Mouse (Mus musculus) right cerebral cortex, postnatal 14 days (tissue): ENCODE data around the gene Pik3c2b.

Experiments used
- DNase-seq: peaks from one replicate; pipeline ENCODE4 v3.0.0; 2022

The Pik3c2b gene

DNA sequence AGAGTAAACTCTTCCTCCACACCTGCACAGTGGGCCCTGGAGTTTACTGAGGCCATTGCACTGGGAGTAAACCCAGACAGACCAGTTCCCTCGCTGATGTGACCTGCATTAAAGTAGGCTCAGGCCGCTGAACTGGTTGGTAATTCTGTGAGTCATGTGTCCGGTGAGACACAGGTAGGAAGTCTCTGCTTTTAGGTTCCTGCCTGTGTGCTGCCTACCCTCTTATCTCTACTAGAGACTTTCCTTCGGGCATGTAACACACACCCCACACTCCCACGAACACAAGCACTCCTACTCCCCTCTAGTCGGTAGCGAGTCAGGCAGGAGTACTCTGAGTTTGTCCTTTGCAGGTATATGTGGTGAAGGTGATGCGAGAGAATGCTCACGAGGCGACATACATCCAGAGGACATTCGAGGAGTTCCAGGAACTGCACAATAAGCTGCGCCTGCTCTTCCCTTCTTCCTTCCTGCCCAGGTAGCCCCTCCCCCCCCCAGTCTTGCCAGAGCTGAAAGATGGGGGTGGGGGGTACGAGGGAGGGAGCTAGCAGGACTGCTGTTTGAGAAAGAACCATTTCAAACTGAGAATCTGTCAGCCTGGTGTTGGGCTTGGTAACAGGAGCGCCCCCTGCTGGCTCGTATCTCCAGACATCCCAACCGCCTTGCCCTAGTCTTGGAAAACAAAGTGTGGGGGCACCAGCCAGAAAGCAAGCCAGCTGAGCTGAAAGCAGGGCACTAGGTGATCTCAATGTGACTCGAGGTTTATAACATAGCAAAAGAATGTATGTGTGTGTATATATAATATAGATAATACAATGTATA lies 55.7 kb downstream of the Pik3c2b start:
- peak; percentile 82 for DNase-seq

DNA sequence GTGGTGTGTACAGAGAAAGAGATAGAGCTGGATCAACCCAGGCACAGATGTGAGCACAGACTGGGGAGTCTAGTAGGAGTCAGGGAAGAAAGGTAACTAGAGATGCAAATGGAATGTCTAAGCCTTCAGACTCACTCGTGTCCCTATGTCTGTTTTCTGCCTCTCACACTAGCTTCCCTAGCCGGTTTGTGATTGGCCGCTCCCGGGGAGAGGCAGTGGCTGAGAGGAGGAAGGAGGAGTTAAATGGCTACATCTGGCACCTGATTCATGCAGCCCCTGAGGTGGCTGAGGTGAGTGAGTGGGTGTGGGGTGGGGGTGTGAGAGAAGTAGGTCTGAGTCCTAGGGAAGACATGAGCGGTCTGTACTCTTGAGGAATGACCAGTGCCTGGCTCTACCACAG lies 56.6 kb downstream of the Pik3c2b start:
- DNase-seq = no peak

DNA sequence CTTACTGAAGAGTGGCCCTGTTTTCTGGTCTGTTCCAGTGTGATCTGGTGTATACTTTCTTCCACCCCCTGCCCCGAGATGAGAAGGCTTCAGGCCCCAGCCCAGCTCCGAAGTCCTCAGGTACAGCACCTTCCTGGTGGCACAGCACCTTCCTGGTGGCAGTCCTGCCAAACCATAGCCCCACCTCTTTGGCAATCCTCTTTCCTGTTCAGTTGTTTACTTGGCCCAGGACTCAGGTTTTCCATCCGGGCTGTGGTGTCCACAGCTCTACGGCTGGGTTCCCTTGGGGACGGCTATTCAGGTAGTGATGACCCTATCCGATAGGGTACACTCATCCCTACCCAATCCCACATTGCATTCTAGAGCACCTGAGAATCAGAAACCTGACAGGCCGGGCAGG lies 57.8 kb downstream of the Pik3c2b start:
- DNase-seq = no peak

DNA sequence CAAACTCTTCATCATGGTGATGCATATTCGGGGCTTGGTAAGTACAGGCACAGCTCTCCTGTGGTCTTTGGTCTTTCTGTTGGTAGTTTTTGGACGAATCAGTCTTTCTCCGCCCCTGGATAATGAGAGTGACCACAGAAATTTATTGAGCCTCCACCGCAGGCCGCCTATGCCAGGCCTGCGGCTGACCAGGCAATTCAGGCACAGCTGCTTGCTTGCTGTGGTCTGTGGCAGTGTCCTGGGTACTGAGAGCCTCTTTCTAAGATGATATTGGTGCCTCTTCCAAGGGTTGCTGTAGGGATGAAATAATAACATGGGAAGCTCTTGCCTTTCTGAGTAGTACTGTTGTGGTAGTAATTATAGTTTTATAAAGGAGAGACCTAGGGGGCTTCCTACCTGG lies 58.4 kb downstream of the Pik3c2b start:
- no peak for DNase-seq

DNA sequence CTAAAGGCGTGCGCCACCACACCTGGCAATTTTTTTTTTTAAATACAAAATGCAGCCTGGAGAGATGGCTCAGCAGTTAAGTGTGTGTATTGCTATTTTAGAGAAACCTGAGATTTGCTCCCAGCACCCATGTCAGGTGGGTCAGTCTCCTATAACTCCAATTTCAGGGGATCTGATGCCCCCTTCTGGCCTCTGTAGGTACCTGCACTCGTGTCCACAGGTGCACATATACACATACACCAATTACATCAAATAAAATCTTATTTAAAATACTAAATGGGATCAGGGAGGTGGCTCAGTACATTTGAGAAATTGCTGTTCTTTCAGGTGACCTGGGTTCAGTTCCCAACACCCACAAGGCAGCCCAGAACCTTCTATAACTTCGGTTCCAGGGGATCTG lies 70.6 kb downstream of the Pik3c2b start:
- DNase-seq = no peak

DNA sequence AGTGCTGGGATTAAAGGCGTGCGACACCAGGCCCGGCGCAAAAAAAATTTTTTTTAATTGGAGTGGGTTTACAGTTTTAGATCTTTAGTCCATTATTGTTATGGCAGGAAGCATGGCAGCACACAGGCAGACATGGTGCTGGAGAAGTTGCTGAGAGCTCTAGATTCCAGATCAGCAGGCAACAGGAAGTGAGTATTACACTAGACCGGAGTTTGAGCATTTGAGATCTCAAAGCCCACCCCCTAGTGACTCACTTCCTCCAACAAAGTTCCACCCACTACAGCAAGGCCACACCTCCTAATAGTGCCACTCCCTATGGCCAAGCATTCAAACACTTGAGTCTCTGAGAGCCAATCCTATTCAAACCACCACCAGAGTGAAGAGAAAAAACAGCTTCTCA lies 72.7 kb downstream of the Pik3c2b start:
- no peak for DNase-seq

DNA sequence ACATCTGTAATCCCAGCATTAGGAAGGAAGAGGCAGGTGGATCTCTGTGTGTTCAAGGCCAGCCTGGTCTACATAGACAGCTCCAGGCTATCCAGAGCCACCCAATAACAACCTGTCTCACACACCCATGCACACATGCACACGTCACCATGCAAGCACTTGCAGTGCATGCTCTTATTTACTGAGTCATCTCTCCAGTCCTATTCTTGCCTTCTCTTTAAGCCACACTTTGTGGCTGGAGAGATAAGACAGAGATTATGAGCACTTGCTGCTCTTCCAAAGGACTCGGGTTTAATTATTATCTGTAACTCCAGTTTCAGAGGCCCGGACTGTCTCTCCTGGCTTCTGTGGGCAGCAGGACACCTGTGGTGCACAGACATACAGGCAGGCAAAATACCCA lies 73.4 kb downstream of the Pik3c2b start:
- DNase-seq = no peak

DNA sequence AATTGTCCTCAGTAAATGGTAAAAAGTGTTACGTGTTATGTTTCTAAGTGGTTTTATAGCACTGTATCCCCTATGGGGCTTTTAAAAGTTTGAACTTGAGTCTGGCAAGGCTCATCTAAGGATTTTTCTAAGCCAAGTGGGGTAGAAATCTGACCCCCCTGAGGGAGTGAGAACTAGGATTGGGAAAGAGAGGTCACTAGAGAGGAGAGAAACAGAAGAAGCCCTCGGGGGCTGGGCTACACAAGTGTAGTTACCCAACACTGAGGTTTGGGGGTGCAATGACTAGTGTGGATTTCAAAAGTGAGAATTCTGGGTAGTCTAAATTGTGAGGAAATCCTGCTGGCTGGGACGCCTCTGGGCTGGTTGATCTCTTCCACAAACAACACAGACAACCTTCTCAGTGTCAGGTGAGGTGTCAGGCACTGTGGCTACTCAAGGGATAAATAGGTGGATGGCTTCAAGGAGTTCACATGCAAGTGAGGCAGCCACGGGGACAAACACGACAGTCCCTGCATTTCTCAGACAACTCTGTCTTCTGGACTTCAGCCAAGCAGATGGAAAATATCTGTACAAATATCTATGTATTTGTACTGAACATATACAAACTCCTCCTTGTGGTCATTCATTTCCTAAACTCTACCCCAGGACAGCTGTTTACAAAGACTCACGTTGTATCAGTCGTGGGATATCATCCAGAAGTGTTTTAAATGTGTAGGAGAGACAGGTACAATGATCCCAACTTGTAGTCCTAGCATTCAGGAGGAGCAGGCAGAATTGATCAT lies 74.7 kb downstream of the Pik3c2b start:
- DNase-seq = no peak

DNA sequence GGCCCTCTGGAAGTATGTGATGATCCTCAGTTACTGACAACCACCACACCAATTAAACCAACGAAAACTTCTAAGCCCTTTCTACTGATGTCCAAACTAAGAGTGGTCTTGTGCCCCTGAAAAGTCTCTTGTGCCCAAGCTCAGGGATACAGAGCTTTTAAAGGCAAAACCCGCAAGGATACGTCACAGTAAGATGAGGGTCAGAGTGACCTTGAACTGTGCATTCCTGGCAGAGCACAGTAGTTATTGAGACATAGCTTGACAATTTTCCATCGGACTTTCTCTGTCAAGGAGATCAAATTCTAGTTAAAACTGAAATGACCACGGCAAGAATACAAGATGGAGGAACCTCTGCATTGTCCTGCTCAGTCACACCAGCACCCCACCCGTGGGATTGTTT lies 75.8 kb downstream of the Pik3c2b start:
- DNase-seq = no peak

DNA sequence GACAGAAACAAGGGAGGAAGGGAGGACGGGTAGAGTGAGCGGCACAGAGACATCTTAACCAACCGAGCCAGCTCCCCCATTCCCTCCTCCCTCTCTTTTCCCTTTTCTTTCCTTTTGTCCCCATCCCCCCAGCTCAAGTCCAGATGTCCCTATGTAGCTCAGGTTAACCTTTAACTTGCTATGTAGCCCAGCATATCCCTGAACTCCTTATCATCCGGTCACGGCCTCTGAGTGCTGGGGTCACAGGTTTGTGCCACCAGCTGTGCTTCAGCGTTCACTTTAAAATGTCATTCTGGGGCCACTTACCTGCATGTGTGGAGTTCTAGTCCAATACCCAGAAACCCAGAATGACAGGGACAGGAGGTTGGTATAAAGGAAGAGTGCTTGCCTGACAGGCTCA lies 78.7 kb downstream of the Pik3c2b start:
- DNase-seq = no peak

DNA sequence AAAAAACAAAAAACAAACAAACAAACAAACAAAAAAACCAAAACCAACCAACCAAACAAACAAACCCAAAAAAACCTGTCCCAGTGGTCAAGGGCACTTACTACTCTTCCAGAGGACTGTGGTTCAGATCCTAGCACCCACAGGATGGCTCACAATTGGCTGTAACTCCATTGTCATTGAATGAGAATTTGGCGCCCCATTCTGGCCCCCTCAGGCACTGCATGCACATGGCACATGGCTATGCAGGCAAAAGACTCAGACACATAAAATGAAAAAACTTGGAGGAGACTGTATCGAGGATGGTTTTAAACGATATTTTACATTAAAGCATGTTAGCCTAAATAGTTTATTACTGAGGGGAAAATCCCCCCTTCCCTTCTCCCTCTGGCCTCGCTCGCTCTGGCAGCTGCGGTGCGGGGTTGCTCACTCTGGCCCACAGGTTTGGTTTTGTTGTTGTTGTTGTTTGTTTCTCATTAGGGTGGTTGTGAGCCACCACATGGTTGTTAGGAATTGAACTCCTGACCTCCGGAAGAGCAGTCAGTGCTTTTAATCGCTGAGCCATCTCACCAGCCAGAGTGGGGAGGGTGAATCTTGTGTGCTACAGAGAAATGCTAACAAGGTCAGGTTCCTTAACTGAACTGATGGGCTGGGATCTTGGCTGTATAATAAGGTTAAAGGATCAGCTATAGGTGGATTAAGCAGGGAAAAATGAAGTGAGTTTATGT lies 80.3 kb downstream of the Pik3c2b start:
- DNase-seq = no peak

DNA sequence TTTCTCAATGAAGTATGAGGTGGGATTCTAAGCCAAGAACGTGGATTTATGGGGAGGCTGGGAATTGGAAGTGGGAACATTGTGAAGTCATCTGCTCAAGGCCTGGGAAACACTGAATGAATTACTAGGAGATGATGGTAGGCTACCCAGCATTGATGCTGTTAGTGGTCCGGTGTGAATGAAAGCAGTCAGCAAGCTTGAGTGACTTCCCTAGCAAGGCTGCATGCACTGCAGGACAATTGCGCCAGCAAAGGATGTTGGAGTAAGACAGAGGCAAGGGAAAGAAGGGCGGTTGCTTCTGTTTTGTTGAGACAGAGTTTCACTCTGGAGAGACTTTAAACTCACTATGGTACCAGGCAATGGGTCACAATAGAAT lies 80.9 kb downstream of the Pik3c2b start:
- DNase-seq = no peak

DNA sequence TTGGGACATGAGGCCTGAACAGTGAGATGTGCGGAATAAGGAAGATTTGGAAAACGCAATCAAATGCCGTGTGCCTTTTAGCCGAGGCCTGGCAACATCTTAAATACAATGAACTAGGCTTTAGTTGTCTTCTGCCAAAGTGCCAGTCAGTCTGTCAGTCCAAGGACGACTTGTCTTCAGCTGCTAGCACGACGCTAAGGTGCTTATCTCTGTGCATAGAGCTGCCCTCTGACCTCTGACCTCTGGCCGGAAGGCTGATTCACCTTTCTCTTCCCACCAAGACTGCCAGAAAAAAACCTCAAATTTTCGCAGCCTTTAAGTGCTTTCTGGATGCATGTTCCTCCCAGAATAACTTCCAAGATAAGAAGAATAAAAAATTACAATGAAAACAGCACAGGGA lies 81.9 kb downstream of the Pik3c2b start:
- no peak for DNase-seq

DNA sequence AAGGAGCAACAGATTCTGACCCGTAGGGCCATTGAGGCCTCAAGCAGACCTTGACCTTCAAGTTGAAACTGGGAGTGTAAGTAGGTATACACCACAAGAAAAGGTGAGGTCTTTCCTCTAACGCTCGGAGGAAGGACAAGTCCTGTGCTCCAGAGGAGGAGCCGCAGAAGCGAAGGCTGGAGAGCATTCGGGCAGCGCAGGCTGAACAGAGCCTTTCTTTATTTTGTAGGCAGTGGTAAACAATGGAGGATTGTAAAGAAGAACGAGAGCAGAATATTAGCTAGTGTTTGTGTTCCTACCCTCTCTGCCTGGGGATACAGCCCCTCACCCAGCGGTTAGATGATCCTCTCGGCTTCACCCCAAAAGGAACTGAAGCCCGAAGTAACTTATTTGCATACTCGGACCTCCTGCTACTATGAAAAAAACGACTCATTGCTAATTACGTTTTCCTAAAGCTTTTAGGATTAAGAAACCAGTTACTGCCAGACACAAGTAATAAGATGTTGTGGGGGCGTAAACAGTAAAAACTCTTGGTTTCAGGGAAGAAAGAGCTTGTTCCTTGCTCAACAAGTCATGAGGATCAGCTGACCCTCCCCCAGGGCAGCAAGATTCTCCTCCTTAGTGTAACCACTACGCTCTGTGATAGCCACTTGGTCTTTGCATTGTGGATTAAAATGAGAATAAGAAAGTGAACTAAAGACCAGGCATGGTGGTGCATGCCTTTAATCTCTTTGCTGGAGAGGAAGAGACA lies 84.2 kb downstream of the Pik3c2b start:
- no peak for DNase-seq

DNA sequence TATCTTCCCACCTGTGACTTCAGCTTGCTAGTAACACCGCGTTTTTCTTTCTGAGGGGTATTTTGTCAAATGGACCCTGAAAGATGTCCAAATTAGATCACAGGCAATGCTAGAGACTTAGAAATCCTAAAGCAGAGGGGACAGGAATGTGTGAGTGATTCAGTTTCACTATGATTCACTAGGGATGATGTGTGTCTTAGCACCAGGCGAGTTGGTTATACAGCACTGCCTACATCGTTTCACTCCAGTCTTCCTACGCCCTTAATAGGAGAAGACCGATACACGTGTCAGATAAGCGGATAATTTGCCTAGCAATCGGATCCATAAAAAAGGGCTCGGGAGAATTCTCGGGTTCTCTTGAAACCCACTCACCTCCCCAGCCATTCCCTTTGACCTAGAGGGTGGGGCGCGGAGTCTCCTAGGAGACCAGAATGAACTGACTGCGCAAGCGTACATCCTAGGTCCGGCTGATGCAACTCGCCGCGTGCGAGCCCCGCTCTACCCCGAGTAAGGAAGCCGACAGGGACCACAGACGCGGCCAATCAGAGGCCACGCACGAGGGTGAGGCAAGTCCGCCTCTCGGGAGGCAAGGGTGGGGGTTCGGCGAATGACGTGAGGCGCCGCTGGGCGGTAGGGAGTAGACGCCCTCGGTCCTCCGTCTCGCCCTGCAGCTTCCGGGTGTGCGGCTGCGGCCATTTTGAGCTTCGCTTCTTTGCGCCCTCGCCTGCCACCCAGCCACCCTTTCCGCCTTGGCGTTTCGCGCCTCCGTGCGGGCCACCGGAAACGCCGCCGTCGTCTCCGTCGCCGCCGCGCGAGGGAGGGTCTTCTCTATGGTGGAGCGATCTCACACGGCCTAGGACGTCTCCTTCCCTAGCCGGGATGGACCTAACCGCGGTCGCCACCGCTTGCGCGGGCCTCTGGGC lies 85.4 kb downstream of the Pik3c2b start, which contains the start of gene Ppp1r15b:
Ppp1r15b (plus strand) TSS at position 506 of the 923 bp plus-strand sequence.
- DNase-seq = peak; percentile 99

DNA sequence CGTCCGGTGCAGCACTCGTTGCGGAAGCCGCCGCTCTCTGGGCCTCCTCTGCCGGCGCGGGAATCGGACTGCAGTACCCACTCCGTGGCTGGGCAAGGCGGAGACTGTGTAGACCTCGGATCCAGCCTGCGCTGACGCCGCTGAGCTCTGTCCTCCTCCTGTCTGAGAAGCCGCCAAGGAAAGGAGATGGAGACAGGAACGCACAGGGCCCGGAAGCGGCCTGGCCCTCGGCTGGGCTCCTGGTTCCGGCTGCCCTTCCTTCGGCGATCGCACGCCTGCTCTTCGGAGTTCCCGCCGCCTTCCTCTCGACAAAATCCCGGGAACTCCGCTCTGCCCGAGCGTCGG lies 86.1 kb downstream of the Pik3c2b start:
- DNase-seq = no peak

DNA sequence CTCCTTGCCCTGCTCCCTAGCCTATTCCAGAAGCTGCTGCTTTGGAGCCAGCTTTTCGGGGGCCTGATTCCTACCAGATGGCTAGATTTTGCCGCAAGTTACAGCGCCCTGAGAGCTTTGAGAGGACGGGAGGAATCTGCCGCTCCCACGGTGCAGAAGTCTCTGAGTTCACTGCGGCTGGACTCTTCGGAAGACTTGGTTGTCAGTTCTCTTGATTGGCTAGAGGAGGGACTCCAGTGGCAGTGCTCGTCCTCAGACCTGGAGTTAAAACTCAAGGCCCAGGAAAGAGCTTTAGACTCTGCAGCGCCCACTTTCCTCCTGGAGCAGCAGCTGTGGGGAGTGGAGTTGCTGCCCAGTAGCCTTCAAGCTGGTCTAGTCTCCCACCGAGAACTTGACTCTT lies 86.5 kb downstream of the Pik3c2b start:
- no peak for DNase-seq

DNA sequence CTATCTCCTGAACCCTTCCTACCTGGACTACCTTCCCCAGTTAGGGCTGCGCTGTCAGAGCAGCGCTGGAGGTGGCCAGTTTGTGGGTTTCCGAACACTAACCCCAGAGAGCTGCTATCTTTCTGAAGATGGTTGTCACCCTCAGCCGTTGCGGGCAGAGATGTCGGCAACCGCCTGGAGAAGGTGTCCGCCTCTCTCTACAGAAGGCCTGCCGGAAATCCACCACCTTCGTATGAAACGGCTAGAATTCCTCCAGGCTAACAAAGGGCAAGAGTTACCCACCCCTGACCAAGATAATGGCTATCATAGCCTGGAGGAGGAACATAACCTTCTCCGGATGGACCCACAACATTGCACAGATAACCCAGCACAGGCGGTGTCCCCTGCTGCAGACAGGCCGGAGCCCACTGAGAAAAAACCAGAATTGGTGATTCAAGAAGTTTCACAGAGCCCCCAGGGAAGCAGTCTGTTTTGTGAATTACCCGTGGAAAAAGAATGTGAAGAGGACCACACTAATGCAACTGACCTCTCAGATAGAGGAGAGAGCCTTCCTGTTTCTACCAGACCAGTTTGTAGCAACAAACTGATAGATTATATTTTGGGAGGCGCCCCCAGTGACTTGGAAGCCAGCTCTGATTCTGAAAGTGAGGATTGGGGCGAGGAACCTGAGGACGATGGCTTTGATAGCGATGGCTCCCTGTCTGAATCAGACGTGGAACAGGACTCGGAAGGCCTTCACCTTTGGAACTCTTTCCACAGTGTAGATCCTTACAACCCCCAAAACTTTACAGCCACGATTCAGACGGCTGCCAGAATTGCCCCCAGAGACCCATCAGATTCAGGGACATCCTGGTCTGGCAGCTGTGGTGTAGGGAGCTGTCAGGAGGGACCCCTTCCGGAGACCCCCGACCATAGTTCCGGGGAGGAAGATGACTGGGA lies 87.2 kb downstream of the Pik3c2b start:
- DNase-seq = no peak

DNA sequence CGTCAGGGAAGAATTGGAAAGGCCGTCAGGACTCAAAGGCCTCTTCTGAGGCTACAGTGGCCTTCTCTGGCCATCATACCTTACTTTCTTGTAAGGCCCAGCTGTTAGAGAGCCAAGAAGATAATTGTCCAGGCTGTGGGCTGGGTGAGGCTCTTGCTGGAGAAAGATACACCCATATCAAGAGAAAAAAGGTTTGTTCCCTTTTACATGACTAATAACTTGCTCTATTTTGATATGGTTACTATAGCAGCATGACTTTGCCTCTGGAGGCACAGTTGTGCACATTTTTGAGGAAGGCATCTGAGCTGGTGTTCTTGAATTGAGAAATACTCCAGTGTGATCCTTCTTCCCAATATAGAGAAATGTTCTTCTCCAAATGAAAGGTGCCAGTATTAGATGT lies 88.0 kb downstream of the Pik3c2b start:
- DNase-seq = no peak

DNA sequence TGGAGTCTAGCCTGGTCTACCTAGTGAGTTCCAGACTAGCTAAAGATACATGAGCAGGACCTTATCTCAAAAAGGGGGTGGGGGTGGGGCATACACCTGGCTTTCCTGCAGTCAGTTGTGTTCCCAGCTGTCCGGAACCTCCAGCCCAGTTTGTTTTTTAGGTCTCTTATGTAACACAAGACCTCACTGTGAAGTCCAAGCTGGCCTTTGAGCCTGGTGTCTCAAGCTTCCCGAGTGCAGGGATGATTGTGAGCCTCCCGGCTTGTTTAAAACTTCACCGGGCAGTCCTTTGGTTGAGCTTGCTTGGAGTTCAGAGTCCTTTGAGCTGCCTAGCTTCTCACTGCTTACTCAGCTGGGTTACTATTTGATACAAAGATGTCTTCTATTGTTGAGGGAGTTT lies 88.6 kb downstream of the Pik3c2b start:
- no peak for DNase-seq

DNA sequence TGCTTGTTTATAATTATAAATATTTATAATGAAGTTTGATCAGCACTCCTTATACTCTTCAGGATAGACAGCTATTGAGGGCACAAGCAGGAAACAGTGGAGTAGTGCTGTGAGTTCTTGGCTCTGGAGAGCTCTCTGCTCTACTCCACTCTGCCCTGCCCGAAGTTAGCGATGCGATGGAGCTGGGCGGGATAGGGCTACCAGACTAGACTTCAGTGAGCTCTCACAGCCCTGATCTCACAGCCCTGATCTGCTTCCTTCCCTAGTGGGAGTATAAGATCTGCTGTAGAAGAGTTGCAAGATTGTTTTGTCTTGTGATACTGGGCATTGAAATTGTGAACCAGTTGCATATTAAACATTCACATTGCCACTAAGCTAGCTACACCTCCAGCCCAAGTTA lies 89.4 kb downstream of the Pik3c2b start:
- no peak for DNase-seq
